Mouse (Mus musculus): ENCODE data around the gene Myo1g. TPM values are rescaled to one million over a fixed set of nuclear protein-coding genes. Genes with fewer than 3 reads are reported as not detected.

The Myo1g gene
- polyA plus RNA-seq, 1 experiment from 2014 or later: 4.1 TPM

DNA sequence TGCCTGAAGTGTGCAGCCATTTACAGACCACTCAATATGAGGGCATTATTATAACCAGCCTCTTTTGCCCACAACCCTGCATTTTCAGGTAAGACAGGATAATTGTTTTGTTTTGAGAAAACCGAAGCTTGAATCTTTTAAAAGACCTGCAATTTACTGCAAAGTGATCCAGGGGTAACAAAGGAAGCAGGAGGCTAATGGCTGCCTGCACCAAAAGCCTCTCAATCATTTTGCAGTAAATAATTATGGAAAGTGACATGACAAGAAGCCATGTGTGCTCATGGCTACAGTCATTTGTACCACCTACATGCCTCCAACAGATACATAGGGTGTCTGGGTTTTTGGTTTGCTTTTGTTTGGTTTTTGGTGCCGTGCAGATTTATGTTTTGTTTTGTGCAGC, 49.7 kb downstream of the Myo1g start:
- Histone ChIP-seq H3K4me2 (peak overlapping the region; percentile 74), H3K4me1 (peaks cover 41% of the 10 kb centered on the region), H3K27me3 (no peaks in the 10 kb centered on the region), H3K27ac (0 out of 2 replicates have a peak overlapping the region, but pooled peaks have one; percentile 33), H3K9ac (no peak overlapping the region), H3K9me3 (no peaks in the 10 kb centered on the region), H3K36me3 (peaks cover 16% of the 10 kb centered on the region), H3K4me3 (peak overlapping the region; percentile 39)
- WGBS: 41% methylated on average over 2 of the region's 2 CpGs
- no peak for ATAC-seq (ENCODE audit: borderline replicate concordance, extremely low read depth, low FRiP score, low TSS enrichment)

DNA sequence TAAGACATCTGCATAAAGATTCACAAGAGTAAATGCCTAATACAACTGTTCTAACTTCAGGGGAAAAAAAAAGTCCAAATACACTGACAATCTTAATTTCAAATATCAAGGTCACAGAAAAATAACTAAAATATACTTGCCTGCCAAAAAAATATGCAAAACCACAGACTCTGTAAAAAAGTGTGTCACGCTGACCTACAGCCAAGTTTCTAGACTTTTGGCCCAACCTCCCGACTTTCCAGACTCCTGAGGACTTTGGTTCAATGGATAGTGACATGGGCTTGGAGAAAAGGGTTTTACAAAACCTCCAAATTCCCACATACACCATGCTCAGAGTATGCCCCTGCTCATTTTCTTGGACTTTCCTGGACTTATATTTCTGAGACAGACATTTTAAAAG, 52.2 kb downstream of the Myo1g start:
- no peak overlapping the region for H3K4me2 ChIP-seq

DNA sequence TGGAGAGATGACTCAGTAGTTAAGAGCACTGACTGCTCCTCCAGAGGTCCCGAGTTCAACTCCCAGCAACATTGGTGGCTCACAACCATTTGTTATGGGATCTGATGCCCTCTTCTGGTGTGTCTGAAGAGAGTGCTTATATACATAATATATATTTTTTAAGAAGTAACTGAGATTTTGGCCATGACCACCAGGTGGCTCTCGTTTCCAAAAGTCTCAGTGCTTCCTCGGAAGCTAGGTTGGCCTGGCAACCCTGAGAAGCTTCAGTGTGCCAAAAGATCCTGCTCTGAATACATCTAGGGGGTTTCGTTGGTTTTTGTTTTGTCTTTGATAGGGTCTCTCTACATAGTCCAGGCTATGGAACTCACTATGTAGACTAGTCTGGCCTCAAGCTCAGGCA, 55.6 kb downstream of the Myo1g start:
- Histone ChIP-seq H3K27ac (no peak overlapping the region), H3K9ac (no peak overlapping the region), H3K9me3 (no peaks in the 10 kb centered on the region), H3K4me2 (no peak overlapping the region), H3K4me1 (peaks cover 10% of the 10 kb centered on the region), H3K36me3 (peaks cover 17% of the 10 kb centered on the region), H3K4me3 (no peak overlapping the region), H3K27me3 (no peaks in the 10 kb centered on the region)
- 27% methylated on average over 4 of the region's 4 CpGs for WGBS
- ATAC-seq (ENCODE audit: borderline replicate concordance, extremely low read depth, low FRiP score, low TSS enrichment): peak; percentile 76; the same call in 1 of the 2 replicates

More for the DNA sequence above, 52.2 kb downstream of the Myo1g start:
- Histone ChIP-seq H3K4me1 (peaks cover 31% of the 10 kb centered on the region), H3K4me3 (no peak overlapping the region), H3K9ac (no peak overlapping the region), H3K9me3 (no peaks in the 10 kb centered on the region), H3K27me3 (no peaks in the 10 kb centered on the region), H3K36me3 (peaks cover 21% of the 10 kb centered on the region), H3K27ac (no peak overlapping the region)
- ATAC-seq (ENCODE audit: borderline replicate concordance, extremely low read depth, low FRiP score, low TSS enrichment): no peak
- 51% methylated on average over 2 of the region's 2 CpGs for WGBS

DNA sequence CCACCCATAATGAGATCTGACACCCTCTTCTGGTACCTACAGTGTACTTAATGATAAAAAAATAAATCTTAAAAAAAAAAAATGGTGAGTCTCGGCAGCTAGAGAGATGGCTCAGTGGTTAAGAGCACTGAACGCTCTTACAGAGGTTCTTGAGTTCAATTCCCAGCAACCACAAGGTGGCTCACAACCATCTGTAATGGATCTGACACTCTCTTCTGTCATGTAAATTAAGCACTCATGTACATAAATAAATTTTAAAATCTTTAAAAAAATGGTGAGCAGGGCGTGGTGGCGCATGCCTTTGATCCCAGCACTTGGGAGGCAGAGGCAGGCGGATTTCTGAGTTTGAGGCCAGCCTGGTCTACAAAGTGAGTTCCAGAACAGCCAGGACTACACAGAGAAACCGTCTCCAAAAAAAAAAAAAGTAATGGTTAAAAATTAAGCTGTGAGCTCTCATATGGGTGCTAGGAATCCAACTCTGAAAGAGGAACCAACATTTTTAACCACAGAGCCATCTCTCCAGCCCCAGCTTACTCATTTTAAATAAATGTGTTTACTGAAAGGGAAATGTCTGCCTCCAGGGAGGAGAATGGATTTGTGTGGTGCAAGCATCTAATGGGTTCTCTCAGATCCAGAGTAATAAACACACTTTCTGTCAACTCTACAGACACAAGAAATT, 57.5 kb downstream of the Myo1g start:
- 83% methylated on average over 6 of the region's 6 CpGs for WGBS
- Histone ChIP-seq H3K4me3 (no peak overlapping the region), H3K36me3 (peaks cover 17% of the 10 kb centered on the region), H3K9ac (no peak overlapping the region), H3K4me2 (no peak overlapping the region), H3K27me3 (no peaks in the 10 kb centered on the region), H3K4me1 (no peaks in the 10 kb centered on the region), H3K9me3 (no peaks in the 10 kb centered on the region), H3K27ac (no peak overlapping the region)
- no peak for ATAC-seq (ENCODE audit: borderline replicate concordance, extremely low read depth, low FRiP score, low TSS enrichment)

Small RNA genes within 50 kb of the gene (microRNA-seq; reads per million reads assigned to microRNA genes)
- not detected for gene Gm22123

Other genes starting within 250 kb of the Myo1g start
- 95.9 and 96.7 TPM in 2 replicates for gene Tmed4, start 246.1 kb downstream of the Myo1g start, polyA plus RNA-seq (2015; fragmentation: Nextera tagmentation; extraction: Ambion mirVana)
- gene Ogdh, start 229.3 kb downstream of the Myo1g start, polyA plus RNA-seq (2015; fragmentation: Nextera tagmentation; extraction: Ambion mirVana): 98.7 and 107 TPM in 2 replicates
- gene Zmiz2, start 131.9 kb downstream of the Myo1g start, polyA plus RNA-seq (2015; fragmentation: Nextera tagmentation; extraction: Ambion mirVana): 10.7 and 10.9 TPM in 2 replicates
- gene Ppia, start 105.5 kb downstream of the Myo1g start, polyA plus RNA-seq (2015; fragmentation: Nextera tagmentation; extraction: Ambion mirVana): 6,112 and 6,204 TPM in 2 replicates
- 540 and 574 TPM in 2 replicates for gene H2afv, start 76.5 kb downstream of the Myo1g start, polyA plus RNA-seq (2015; fragmentation: Nextera tagmentation; extraction: Ambion mirVana)
- 28.1 and 28.8 TPM in 2 replicates for gene Purb, start 45.0 kb downstream of the Myo1g start, polyA plus RNA-seq (2015; fragmentation: Nextera tagmentation; extraction: Ambion mirVana)
- gene Ccm2, start 25.9 kb upstream of the Myo1g start, polyA plus RNA-seq (2015; fragmentation: Nextera tagmentation; extraction: Ambion mirVana): 87.8 and 92.9 TPM in 2 replicates
- 2.1 and 2.4 TPM in 2 replicates for gene Nacad, start 85.1 kb upstream of the Myo1g start, polyA plus RNA-seq (2015; fragmentation: Nextera tagmentation; extraction: Ambion mirVana)
- 33.9 and 37.9 TPM in 2 replicates for gene Tbrg4, start 105.1 kb upstream of the Myo1g start, polyA plus RNA-seq (2015; fragmentation: Nextera tagmentation; extraction: Ambion mirVana)
- not detected in 2 replicates for gene Wap, start 117.7 kb upstream of the Myo1g start, polyA plus RNA-seq (2015; fragmentation: Nextera tagmentation; extraction: Ambion mirVana)
- 1.3 and 2.1 TPM in 2 replicates for gene Ramp3, start 137.6 kb upstream of the Myo1g start, polyA plus RNA-seq (2015; fragmentation: Nextera tagmentation; extraction: Ambion mirVana)